Mouse (Mus musculus) erythroblast, adult 5-6 weeks (primary cell): ENCODE measurements around the gene Kit. TPM values are rescaled to one million over a fixed set of nuclear protein-coding genes. Genes with fewer than 3 reads are reported as not detected.

Experiments
- ATAC-seq: replicated peaks from 2 replicates; pipeline ENCODE4 v1.8.0; 2016; ENCODE audit warnings: moderate number of reproducible peaks, mild to moderate bottlenecking, moderate TSS enrichment, inconsistent platforms; ENCODE audit not compliant: poor library complexity, low FRiP score, severe bottlenecking
- total RNA-seq, 2 experiments: library from RNA; stranded (forward) in 1 of 2; stranded (reverse) in 1 of 2; fragments of 150-400 nt in 1 of 2; fragments of 200-764, 138-1000 nt in 1 of 2; gene quantifications; 2 replicates each; pipeline versions ENCODE4 v1.2.3 to v1.2.4; 2015 to 2017; ENCODE audit warnings: low replicate concordance in 2 of 2

Kit gene
- total RNA-seq, 2 experiments from 2014 or later = 12.2 to 39.4 TPM

DNA sequence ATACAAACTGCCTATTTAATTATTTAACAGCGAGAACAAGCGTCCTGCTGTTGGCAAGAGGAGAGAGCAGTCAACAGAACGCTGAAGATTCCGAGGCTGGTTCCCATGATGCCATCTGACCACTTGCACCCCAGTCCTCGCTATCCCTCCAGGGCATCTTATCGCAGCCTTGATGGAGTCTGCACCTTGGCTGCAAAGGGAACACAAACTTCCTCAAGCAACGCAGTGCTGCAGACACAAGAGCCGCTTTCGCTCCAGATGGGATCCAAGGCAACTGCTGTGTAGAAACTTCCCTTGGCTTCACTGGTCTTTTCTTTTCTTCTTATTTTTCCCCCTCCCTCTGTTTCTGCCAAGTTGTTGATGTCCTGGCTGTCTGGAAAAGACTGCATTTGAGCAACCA is 124.8 kb downstream of the Kit start:
- no peak for ATAC-seq

DNA sequence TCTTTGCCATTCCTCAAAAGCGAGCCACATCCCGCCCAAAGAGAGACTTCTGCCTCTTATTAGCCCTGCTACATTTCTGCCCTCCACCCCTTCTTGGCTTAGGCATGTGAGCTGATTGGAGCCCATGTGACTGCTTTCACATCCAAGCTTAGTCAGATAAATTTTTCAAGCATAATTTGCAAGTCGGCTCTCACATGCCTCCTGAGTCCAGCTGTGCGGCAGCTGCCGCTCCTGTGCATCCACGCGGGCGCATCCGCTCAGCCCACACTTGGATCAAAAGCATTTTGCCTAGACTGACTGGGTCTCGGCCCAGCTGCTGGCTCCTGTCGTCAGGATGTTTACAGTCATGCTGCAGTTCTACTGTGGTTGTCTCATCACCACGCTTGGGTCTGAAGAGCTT is 126.9 kb downstream of the Kit start:
- ATAC-seq = no peak

DNA sequence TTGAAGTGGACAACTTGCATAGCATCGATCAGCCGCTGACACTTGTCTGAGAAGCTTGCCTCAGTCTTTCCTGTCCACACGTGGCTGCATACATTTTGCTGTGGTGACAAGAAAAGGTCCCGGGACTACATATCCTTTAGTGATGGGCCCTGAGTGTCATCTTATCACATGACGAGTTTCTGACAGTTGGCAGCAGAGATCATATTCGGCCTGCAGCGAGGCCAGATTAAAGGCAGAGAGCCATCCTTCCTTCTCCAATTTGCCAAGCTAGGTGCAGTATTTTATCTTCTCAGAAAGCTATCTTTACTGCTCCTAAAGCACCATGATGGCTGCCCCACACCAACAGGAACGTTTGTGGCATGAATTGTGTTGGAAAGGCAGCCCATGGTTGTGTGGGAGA is 127.4 kb downstream of the Kit start:
- ATAC-seq = no peak

DNA sequence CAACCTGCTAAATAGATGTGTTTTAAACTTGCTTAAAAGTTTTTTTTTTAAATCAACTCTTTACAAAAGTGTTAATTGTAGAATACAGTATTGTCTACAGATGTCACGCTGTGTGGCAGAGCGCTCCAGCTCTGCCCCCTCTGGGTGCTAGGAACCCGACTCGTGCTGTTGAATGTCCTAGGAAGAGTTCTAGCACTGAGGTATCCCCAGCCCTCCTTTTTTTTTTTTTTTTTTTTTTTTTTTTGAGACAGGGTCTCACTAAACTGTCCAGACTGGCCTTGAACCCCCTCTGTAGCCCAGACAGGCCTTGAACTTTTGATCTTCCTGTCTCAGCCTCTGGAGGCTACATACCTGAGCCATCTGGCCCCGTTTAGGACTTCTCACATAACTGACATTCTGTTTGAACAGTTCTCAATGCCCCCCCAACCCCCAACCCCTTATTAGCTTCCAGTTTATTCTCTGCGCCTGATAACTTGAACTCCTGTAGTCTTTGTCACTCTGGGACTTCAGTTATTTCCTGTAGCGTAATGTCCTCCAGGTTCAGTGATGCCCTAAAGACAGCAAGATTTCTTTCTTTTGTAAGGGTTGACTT is 130.0 kb downstream of the Kit start:
- no peak for ATAC-seq

DNA sequence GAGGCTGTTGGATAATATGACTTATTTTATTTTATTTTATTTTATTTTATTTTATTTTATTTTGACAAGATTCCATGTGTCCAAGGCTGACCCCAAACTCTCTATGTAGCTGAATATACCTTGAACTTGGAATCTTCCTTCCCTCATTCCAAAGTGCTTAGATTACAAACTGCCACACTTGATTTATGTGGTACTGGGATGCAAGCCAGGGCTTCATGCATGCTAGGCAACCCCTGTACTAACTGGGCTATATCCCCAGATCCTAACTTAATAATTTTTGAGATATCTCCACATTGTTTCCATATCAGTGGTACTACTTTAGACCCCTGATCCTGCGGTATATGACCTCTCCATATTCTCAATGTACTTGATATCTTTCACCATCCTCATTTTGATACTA is 130.7 kb downstream of the Kit start:
- ATAC-seq = no peak
